Mouse (Mus musculus): ENCODE results near the gene Celf5.

Gene Celf5

DNA sequence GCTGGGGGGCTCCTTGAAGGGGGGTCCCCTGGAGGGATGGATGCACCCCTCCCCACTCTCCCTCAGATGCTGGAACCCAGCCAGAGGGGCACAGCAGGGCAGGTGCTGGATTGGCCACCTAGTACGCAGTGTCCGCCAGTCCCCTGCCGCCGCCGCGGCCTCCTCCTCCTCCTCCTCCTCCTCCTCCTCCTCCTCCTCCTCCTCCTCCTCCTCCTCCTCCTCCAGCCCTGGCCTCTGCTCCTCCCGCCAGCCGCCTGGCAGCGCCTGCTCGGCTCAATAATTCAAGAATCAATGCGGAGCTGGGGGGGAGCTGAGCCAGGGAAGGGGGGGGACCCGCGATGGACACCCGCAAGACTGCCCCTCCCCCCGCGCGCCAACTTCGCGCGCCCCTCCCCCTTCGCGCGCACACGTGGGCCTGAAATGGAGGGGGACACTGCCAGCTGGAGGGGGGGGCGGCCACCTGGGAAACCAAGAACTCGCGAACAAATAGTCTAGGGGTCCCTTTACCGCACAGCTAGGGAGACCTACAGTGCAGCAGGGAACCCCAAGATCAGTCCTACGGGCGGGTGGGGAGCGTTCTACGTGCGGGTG is 56.3 kb downstream of the Celf5 start:
- DNase-seq, result peak; percentile 63 to 78

DNA sequence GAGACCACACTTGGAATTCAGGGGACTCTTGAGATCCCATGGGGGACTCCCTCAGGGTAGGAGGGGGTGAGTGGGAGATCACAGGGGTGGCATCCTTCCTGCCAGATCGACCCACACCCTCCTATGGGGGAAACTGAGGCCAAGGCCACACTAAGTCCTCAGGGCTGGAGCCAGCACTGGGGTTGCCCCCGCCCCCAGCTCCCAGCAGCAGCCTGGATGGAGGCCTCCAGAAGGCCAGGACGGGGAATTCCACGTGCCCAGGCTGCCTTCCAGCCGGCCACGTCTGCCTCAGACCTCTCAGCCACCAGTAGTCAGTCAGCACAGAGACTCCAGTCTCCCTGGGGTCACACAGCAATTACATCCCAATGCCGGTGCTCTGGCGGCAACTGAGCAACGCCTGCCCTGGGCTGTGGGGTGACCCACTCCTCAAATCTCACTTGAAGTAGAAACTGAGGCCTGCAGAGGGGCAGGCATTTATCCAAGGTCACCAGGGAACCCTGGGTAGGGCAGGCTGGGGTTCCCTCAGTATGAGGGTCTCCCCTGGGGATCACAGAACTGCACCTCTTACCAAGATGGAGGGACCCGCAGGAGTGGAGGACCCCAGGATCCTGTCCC is 57.2 kb downstream of the Celf5 start:
- peak; percentile 73 to 74 for DNase-seq

DNA sequence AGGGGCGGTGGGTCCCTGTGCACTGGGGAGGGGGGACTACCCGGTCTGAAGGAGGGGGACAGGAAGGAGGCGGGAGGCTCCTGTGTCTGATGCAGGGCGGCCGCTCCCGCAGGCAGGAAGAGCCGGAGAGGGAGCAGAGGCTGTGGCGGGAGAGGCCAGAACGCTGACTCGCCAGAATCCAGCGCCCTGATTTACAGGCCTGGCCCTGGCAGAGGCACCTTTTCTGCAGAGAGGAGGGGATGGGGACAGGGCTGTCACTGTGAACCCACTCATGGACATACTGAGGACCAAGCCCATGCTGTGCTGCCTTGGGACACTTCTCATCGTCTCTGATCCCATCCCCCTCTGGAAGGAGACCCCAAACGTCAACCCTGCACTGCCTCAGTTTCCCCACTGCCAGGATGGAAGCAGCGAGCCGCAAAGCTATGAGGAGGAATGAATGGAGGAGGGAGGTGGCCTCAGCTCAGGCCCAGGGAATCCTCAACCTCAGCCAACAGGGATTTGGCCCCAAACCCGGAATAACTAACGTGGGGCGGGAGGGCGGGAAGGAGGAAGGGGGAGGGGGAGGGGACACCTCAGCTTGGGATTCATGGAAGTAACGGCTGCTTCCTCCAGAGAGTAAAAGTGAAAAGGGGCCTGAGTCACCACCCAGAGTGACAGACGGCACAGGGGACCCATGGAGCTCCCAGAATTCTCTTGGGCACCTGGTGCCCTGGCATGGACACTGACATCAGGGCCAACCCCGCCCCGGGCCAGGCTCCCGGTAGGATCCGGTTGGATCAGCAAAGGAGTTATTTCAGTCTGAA is 58.1 kb downstream of the Celf5 start:
- DNase-seq, result peak; percentile 94

DNA sequence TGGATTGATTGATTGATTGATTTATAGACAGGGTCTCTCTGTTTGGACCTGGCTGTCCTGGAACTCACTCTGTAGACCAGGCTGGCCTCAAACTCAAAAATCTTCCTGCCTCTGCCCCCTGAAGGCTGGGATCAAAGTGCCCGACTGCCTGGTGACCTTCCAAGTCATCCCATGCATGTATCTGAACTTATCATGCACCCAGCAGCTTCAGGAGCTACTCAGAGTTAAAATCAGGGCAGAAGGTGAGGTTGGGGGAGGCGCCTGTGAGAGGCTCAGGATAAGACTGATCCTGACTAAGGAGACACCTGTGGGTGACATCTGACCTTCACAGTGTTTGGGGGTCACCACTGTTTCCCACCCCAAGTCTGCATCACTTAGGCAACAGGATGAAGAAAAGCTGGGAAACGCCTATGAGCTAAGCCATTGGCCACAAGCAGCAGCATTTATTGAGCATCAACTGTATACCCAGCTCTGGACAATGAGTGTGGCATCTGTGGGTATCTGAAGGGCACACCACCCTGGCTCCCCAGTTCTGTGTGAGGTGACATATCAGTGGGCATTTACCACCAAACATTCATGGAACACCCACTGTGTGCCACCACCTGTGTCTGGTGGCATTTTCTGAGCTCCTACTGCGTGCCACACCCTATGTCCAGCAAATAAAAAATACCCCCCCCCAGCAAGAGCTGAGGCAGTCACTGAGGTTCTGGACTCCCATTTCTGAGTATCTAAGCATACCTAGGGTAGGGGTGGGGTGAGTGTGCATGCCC is 58.8 kb downstream of the Celf5 start:
- no peak for DNase-seq

- peak in 1 of 2 experiments; percentile 22 for DNase-seq
Measured at GRCm38 (mm10) chr10:81422661-81423217, 59.8 kb downstream of the Celf5 start.

DNA sequence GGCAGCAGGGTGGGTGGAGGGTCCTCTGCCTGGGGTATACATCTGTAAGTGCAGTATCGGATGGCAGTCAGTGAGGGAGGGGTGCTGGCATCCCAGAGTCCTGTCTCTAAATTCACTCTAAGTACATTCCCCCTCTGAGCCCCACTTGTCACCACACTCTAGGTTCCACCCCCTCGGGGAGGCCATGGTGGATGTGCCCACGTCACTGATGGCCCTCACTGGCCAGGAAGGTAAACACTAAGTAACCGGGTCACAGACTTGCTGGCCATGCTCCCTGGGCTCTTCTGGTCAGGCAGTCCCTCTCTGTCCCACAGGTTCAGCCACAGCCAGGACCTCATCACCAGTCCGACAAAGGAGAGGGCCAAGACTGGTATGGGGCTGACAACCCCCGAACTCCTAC is 60.3 kb downstream of the Celf5 start:
- peak; percentile 23 to 30 for DNase-seq

- peak in 1 of 2 experiments; percentile 19 for DNase-seq
Measured at GRCm38 (mm10) chr10:81421797-81422100, 60.8 kb downstream of the Celf5 start.

- DNase-seq, result peak in 1 of 2 experiments; percentile 16
Measured at GRCm38 (mm10) chr10:81421041-81421796, 61.3 kb downstream of the Celf5 start.

- peak; percentile 69 to 72 for DNase-seq
Measured at GRCm38 (mm10) chr10:81420191-81420767, 62.2 kb downstream of the Celf5 start.

GRCm38 (mm10) chr10:81419111-81419928 is 63.2 kb downstream of the Celf5 start:
- DNase-seq, result peak; percentile 19 to 32

GRCm38 (mm10) chr10:81418216-81419070 is 64.1 kb downstream of the Celf5 start:
- peak; percentile 11 to 24 for DNase-seq

DNA sequence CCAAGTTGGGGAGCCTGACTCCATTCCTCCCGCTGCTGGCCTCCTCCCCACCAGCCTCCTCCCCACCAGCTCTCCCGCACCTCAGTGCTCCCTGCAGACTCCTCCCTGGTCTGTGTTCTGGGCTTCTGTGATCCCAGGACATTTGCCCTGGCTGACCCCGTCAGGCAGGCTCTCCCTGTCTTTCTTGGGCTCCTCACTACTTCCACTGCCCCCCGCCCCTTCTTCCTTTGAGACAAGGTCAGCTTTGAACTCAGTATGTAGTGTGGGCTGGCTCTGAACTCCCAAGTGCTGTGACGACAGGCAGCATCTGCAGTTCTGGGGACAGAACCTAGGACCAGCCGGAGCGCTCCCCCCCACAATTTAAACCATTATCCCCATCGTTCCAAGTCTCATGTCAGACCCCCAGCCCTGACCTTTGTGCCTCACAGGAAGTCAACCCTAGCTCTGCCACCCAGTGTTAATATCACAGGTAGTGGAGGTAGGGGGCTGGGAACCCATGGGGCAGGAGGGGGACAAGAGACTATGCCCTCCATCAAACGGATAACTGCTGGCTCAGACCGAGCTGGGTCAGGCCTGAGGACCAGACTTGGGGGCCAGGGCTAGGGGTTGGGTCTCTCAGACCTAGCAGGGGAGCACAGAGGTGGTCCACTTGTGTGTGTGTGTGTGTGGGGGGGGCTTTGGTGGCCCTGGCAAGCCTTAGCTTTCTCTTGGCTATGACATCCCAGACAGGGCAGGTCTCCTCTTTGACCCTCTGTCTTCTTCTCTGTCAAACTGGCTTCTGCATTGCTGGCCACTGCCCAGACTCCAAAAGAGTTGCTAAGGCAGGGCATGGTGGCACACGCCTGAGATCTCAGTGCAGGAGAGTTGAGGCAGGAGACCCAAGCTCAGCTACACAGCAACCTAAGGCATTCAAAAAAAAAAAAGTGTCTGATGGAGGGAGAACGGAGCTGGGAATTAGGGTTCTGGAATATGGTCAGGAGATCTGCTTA is 65.0 kb downstream of the Celf5 start:
- peak; percentile 29 to 44 for DNase-seq

GRCm38 (mm10) chr10:81416581-81417226 is 65.8 kb downstream of the Celf5 start:
- peak; percentile 97 to 98 for DNase-seq

GRCm38 (mm10) chr10:81415549-81416310 is 66.8 kb downstream of the Celf5 start:
- peak; percentile 66 to 73 for DNase-seq

DNA sequence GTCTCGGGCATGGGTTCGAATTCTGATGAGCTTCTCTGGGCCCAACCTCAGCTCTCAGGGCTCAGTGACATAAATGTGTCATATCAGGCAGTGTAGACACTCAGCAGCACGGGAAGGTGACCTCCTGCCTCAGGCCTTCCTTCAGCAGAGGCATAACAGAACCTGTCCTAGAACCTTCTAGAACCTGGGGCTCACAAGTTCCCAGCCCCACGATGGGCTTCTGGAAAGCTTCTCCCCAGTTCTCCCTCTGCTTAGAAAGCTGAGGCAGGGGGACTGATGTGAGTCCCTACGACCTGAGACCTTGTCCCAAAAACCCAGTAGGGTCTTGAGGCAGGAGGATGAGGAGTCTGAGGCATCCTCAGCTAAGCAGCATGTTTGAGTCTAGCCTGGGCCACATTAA is 67.4 kb downstream of the Celf5 start:
- DNase-seq, result no peak

DNA sequence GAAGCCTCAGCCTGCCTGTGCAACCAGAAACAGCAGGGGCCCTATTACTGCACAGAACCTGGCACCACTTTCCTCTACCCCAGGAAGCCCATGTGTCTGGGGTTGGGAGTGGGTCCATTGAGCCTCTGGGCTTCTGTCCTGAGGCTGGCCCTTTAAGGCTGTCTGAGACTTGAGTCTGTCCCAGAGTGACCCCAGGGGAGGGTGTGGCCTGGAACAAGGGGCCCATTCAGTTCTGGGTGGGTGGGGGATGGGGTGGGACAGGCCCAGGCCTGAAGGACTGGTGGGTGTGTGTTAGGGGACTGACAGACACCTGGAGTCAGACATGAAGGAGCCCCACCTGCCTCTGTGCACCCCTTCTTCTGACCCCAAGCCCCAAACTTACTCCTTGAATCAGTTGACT is 67.8 kb downstream of the Celf5 start:
- DNase-seq, result no peak
